Mouse (Mus musculus): ENCODE measurements around the gene Ccl28. TPM values are rescaled to one million over a fixed set of nuclear protein-coding genes. Genes with fewer than 3 reads are reported as not detected.
A peak's percentile ranks its signal among the peaks of the same experiment; 100 is the strongest.

Gene Ccl28
- polyA plus RNA-seq, 1 experiment from 2014 or later: 0.37 TPM

GRCm38 (mm10) chr13:119640504-119640903 lies 16.9 kb downstream of the Ccl28 start:
- no peaks in the 10 kb centered on the region for H3K36me3 ChIP-seq (ENCODE audit: control insufficient read depth, insufficient read depth, low read length)
- no peak overlapping the region for H3K4me3 ChIP-seq (ENCODE audit: low read depth, low read length)
- ATAC-seq (ENCODE audit: low read depth): peak; percentile 71
- H3K4me2 ChIP-seq (ENCODE audit: low read depth, low read length): no peak overlapping the region
- no peaks in the 10 kb centered on the region for H3K27me3 ChIP-seq (ENCODE audit: control insufficient read depth, insufficient read depth, low read length)
- no peak overlapping the region for H3K27ac ChIP-seq (ENCODE audit: low read depth, low read length)
- WGBS: 30% methylated on average over 4 of the region's 4 CpGs
- H3K9ac ChIP-seq (replicated peaks; ENCODE audit: low read depth, low read length): no peak overlapping the region
- no peaks in the 10 kb centered on the region for H3K9me3 ChIP-seq (ENCODE audit: control insufficient read depth, low read length)
- no peaks in the 10 kb centered on the region for H3K4me1 ChIP-seq (ENCODE audit: control insufficient read depth, insufficient read depth, low read length)

- no peak overlapping the region for H3K4me2 ChIP-seq (ENCODE audit: low read depth, low read length)
- no peak overlapping the region for H3K4me3 ChIP-seq (ENCODE audit: low read depth, low read length)
- no peaks in the 10 kb centered on the region for H3K9me3 ChIP-seq (ENCODE audit: control insufficient read depth, low read length)
- H3K9ac ChIP-seq (replicated peaks; ENCODE audit: low read depth, low read length): no peak overlapping the region
- no peaks in the 10 kb centered on the region for H3K27me3 ChIP-seq (ENCODE audit: control insufficient read depth, insufficient read depth, low read length)
- ATAC-seq (ENCODE audit: low read depth): no peak
- H3K27ac ChIP-seq (ENCODE audit: low read depth, low read length): no peak overlapping the region
- no peaks in the 10 kb centered on the region for H3K4me1 ChIP-seq (ENCODE audit: control insufficient read depth, insufficient read depth, low read length)
- no peaks in the 10 kb centered on the region for H3K36me3 ChIP-seq (ENCODE audit: control insufficient read depth, insufficient read depth, low read length)
- WGBS: 81% methylated on average over 7 of the region's 7 CpGs
Measured at GRCm38 (mm10) chr13:119641145-119641544, 17.5 kb downstream of the Ccl28 start.

GRCm38 (mm10) chr13:119644769-119645168 lies 21.1 kb downstream of the Ccl28 start:
- Histone ChIP-seq H3K4me3 (ENCODE audit: low read depth, low read length) (no peak overlapping the region), H3K4me1 (ENCODE audit: control insufficient read depth, insufficient read depth, low read length) (no peaks in the 10 kb centered on the region), H3K4me2 (ENCODE audit: low read depth, low read length) (no peak overlapping the region), H3K36me3 (ENCODE audit: control insufficient read depth, insufficient read depth, low read length) (no peaks in the 10 kb centered on the region), H3K27ac (ENCODE audit: low read depth, low read length) (no peak overlapping the region), H3K9ac (replicated peaks; ENCODE audit: low read depth, low read length) (no peak overlapping the region), H3K27me3 (ENCODE audit: control insufficient read depth, insufficient read depth, low read length) (no peaks in the 10 kb centered on the region), H3K9me3 (ENCODE audit: control insufficient read depth, low read length) (no peaks in the 10 kb centered on the region)
- 70% methylated on average over 5 of the region's 5 CpGs for WGBS
- no peak for ATAC-seq (ENCODE audit: low read depth)

- Histone ChIP-seq H3K4me1 (ENCODE audit: control insufficient read depth, insufficient read depth, low read length) (no peaks in the 10 kb centered on the region), H3K27ac (ENCODE audit: low read depth, low read length) (no peak overlapping the region), H3K9me3 (ENCODE audit: control insufficient read depth, low read length) (no peaks in the 10 kb centered on the region), H3K27me3 (ENCODE audit: control insufficient read depth, insufficient read depth, low read length) (no peaks in the 10 kb centered on the region), H3K9ac (replicated peaks; ENCODE audit: low read depth, low read length) (no peak overlapping the region), H3K4me3 (ENCODE audit: low read depth, low read length) (no peak overlapping the region), H3K4me2 (ENCODE audit: low read depth, low read length) (no peak overlapping the region), H3K36me3 (ENCODE audit: control insufficient read depth, insufficient read depth, low read length) (no peaks in the 10 kb centered on the region)
- 92% methylated on average over 1 of the region's 1 CpGs for WGBS
- no peak for ATAC-seq (ENCODE audit: low read depth)
Measured at GRCm38 (mm10) chr13:119646511-119646910, 22.9 kb downstream of the Ccl28 start.

GRCm38 (mm10) chr13:119648891-119649698 lies 25.5 kb downstream of the Ccl28 start:
- Histone ChIP-seq H3K9ac (replicated peaks; ENCODE audit: low read depth, low read length) (no peak overlapping the region), H3K4me3 (ENCODE audit: low read depth, low read length) (no peak overlapping the region), H3K9me3 (ENCODE audit: control insufficient read depth, low read length) (no peaks in the 10 kb centered on the region), H3K27me3 (ENCODE audit: control insufficient read depth, insufficient read depth, low read length) (no peaks in the 10 kb centered on the region), H3K27ac (ENCODE audit: low read depth, low read length) (0 out of 2 replicates have a peak overlapping the region, but pooled peaks have one; percentile 17), H3K36me3 (ENCODE audit: control insufficient read depth, insufficient read depth, low read length) (no peaks in the 10 kb centered on the region), H3K4me2 (ENCODE audit: low read depth, low read length) (no peak overlapping the region), H3K4me1 (ENCODE audit: control insufficient read depth, insufficient read depth, low read length) (no peaks in the 10 kb centered on the region)
- 50% methylated on average over 15 of the region's 15 CpGs for whole genome bisulfite sequencing
- ATAC-seq (ENCODE audit: low read depth): peak; percentile 82

GRCm38 (mm10) chr13:119649699-119650046 lies 26.1 kb downstream of the Ccl28 start:
- no peak overlapping the region for H3K4me2 ChIP-seq (ENCODE audit: low read depth, low read length)
- no peaks in the 10 kb centered on the region for H3K9me3 ChIP-seq (ENCODE audit: control insufficient read depth, low read length)
- no peaks in the 10 kb centered on the region for H3K4me1 ChIP-seq (ENCODE audit: control insufficient read depth, insufficient read depth, low read length)
- no peak overlapping the region for H3K9ac ChIP-seq (replicated peaks; ENCODE audit: low read depth, low read length)
- 79% methylated on average over 1 of the region's 1 CpGs for WGBS
- no peak overlapping the region for H3K4me3 ChIP-seq (ENCODE audit: low read depth, low read length)
- H3K27ac ChIP-seq (ENCODE audit: low read depth, low read length): 0 out of 2 replicates have a peak overlapping the region, but pooled peaks have one; percentile 17
- no peaks in the 10 kb centered on the region for H3K27me3 ChIP-seq (ENCODE audit: control insufficient read depth, insufficient read depth, low read length)
- no peak for ATAC-seq (ENCODE audit: low read depth)
- no peaks in the 10 kb centered on the region for H3K36me3 ChIP-seq (ENCODE audit: control insufficient read depth, insufficient read depth, low read length)

GRCm38 (mm10) chr13:119654734-119655133 lies 31.1 kb downstream of the Ccl28 start:
- H3K9me3 ChIP-seq (ENCODE audit: control insufficient read depth, low read length): no peaks in the 10 kb centered on the region
- no peaks in the 10 kb centered on the region for H3K36me3 ChIP-seq (ENCODE audit: control insufficient read depth, insufficient read depth, low read length)
- no peak overlapping the region for H3K9ac ChIP-seq (replicated peaks; ENCODE audit: low read depth, low read length)
- WGBS: 91% methylated on average over 2 of the region's 2 CpGs
- H3K27me3 ChIP-seq (ENCODE audit: control insufficient read depth, insufficient read depth, low read length): no peaks in the 10 kb centered on the region
- no peaks in the 10 kb centered on the region for H3K4me1 ChIP-seq (ENCODE audit: control insufficient read depth, insufficient read depth, low read length)
- no peak overlapping the region for H3K4me2 ChIP-seq (ENCODE audit: low read depth, low read length)
- ATAC-seq (ENCODE audit: low read depth): no peak
- no peak overlapping the region for H3K27ac ChIP-seq (ENCODE audit: low read depth, low read length)
- H3K4me3 ChIP-seq (ENCODE audit: low read depth, low read length): no peak overlapping the region

- H3K4me3 ChIP-seq (ENCODE audit: low read depth, low read length): no peak overlapping the region
- H3K9me3 ChIP-seq (ENCODE audit: control insufficient read depth, low read length): no peaks in the 10 kb centered on the region
- H3K4me2 ChIP-seq (ENCODE audit: low read depth, low read length): no peak overlapping the region
- H3K4me1 ChIP-seq (ENCODE audit: control insufficient read depth, insufficient read depth, low read length): no peaks in the 10 kb centered on the region
- no peaks in the 10 kb centered on the region for H3K36me3 ChIP-seq (ENCODE audit: control insufficient read depth, insufficient read depth, low read length)
- WGBS: 84% methylated on average over 2 of the region's 2 CpGs
- H3K27me3 ChIP-seq (ENCODE audit: control insufficient read depth, insufficient read depth, low read length): no peaks in the 10 kb centered on the region
- H3K27ac ChIP-seq (ENCODE audit: low read depth, low read length): no peak overlapping the region
- no peak overlapping the region for H3K9ac ChIP-seq (replicated peaks; ENCODE audit: low read depth, low read length)
- no peak for ATAC-seq (ENCODE audit: low read depth)
Measured at GRCm38 (mm10) chr13:119656246-119656645, 32.6 kb downstream of the Ccl28 start.

GRCm38 (mm10) chr13:119656846-119657416 lies 33.3 kb downstream of the Ccl28 start:
- no peaks in the 10 kb centered on the region for H3K9me3 ChIP-seq (ENCODE audit: control insufficient read depth, low read length)
- no peak overlapping the region for H3K4me2 ChIP-seq (ENCODE audit: low read depth, low read length)
- H3K27me3 ChIP-seq (ENCODE audit: control insufficient read depth, insufficient read depth, low read length): no peaks in the 10 kb centered on the region
- no peaks in the 10 kb centered on the region for H3K36me3 ChIP-seq (ENCODE audit: control insufficient read depth, insufficient read depth, low read length)
- no peak overlapping the region for H3K9ac ChIP-seq (replicated peaks; ENCODE audit: low read depth, low read length)
- 86% methylated on average over 6 of the region's 6 CpGs for WGBS
- no peak overlapping the region for H3K4me3 ChIP-seq (ENCODE audit: low read depth, low read length)
- H3K27ac ChIP-seq (ENCODE audit: low read depth, low read length): no peak overlapping the region
- no peaks in the 10 kb centered on the region for H3K4me1 ChIP-seq (ENCODE audit: control insufficient read depth, insufficient read depth, low read length)
- ATAC-seq (ENCODE audit: low read depth): no peak

All from neural tube, embryonic 14.5 days (tissue).